Mouse (Mus musculus) lung, adult 2 months (tissue): ENCODE results near the gene Thumpd3. TPM values are rescaled to one million over a fixed set of nuclear protein-coding genes. Genes with fewer than 3 reads are reported as not detected.

Source experiments
- DNase-seq: peaks from one replicate; pipeline ENCODE4 v3.0.0; 2022
- H3K4me1 ChIP-seq: fragments of 200-500 bp; 2 replicates; pipeline ENCODE4 v1.6.1; 2011; ENCODE audit warnings: low read length; ENCODE audit not compliant: control insufficient read depth, insufficient read depth
- H3K4me3 ChIP-seq: fragments of 200-500 bp; replicated peaks from 2 replicates; pipeline ENCODE3; 2011; ENCODE audit warnings: low read depth, mild to moderate bottlenecking, control low read depth, low read length; ENCODE audit errors: extremely low read depth
- CTCF ChIP-seq: fragments of 200-500 bp; IDR thresholded peaks from 2 replicates; pipeline ENCODE4 v1.5.1; 2011; ENCODE audit warnings: mild to moderate bottlenecking, low read length, control low read depth; ENCODE audit not compliant: insufficient read depth
- POLR2A ChIP-seq: fragments of 200-500 bp; IDR thresholded peaks from 2 replicates; pipeline ENCODE4 v1.6.1; 2011; ENCODE audit warnings: low read depth, mild to moderate bottlenecking, control low read depth, low read length, borderline replicate concordance; ENCODE audit errors: extremely low read depth
- WGBS: fragments of 180-500 bp; shearing (Covaris S2); methylation state at CpG from one replicate; pipeline ENCODE4 v1.1.7; 2018; 5-methylcytosine and 5-hydroxymethylcytosine counted together
- polyA plus RNA-seq: library from polyadenylated mRNA; depleted of rRNA; stranded (reverse); fragments of >200 nt; gene quantifications from 2 replicates; pipeline ENCODE4 v1.2.3, GENCODE M21; 2012; rRNA removed

The Thumpd3 gene
- polyA plus RNA-seq, 1 experiment = 5.8 TPM

- 6% methylated on average over 5 of the region's 5 CpGs for WGBS
- TF ChIP-seq CTCF (no peak), POLR2A (no peak)
- peak; percentile 84 for DNase-seq
- H3K4me1 ChIP-seq = peaks cover 19% of the 10 kb centered on the region
- no peak overlapping the region for H3K4me3 ChIP-seq
Measured at GRCm38 (mm10) chr6:113099640-113100289, 53.7 kb downstream of the Thumpd3 start.

GRCm38 (mm10) chr6:113102541-113102940, 56.5 kb downstream of the Thumpd3 start:
- 64% methylated on average over 4 of the region's 4 CpGs for WGBS
- Histone ChIP-seq H3K4me3 (no peak overlapping the region), H3K4me1 (peaks cover 19% of the 10 kb centered on the region)
- DNase-seq = no peak
- TF ChIP-seq CTCF (no peak), POLR2A (no peak)

- peaks cover 19% of the 10 kb centered on the region for H3K4me1 ChIP-seq
- peak; percentile 24 for DNase-seq
- H3K4me3 ChIP-seq = no peak overlapping the region
- TF ChIP-seq POLR2A = no peak
- no peak for TF ChIP-seq CTCF
Measured at GRCm38 (mm10) chr6:113103765-113104164, 57.7 kb downstream of the Thumpd3 start.

- WGBS = 86% methylated on average over 3 of the region's 3 CpGs
- H3K4me1 ChIP-seq = no peaks in the 10 kb centered on the region
- TF ChIP-seq CTCF = no peak
- no peak for TF ChIP-seq POLR2A
Measured at GRCm38 (mm10) chr6:113109378-113109777, 63.4 kb downstream of the Thumpd3 start.

GRCm38 (mm10) chr6:113109956-113110355, 63.9 kb downstream of the Thumpd3 start:
- no peak for TF ChIP-seq POLR2A
- TF ChIP-seq CTCF = no peak
- no peaks in the 10 kb centered on the region for H3K4me1 ChIP-seq
- no peak for DNase-seq
- WGBS = 77% methylated on average over 7 of the region's 7 CpGs
- H3K4me3 ChIP-seq = no peak overlapping the region

More at GRCm38 (mm10) chr6:113109378-113109777, 63.4 kb downstream of the Thumpd3 start:
- no peak overlapping the region for H3K4me3 ChIP-seq
- no peak for DNase-seq

Other genes starting within 250 kb of the Thumpd3 start
- 1.2 and 1.6 TPM in 2 replicates for gene Srgap3, start 99.0 kb upstream of the Thumpd3 start, polyA plus RNA-seq
- 28.7 and 30.6 TPM in 2 replicates for gene Setd5, start 31.1 kb downstream of the Thumpd3 start, polyA plus RNA-seq
- 0.92 and 0.93 TPM in 2 replicates for gene Lhfpl4, start 149.2 kb downstream of the Thumpd3 start, polyA plus RNA-seq
- 43.5 and 45.5 TPM in 2 replicates for gene Mtmr14, start 191.6 kb downstream of the Thumpd3 start, polyA plus RNA-seq
- 0.06 TPM in 1 of 2 replicates, not detected in the other for gene Cpne9, start 236.1 kb downstream of the Thumpd3 start, polyA plus RNA-seq